Mouse (Mus musculus): ENCODE results near the gene Ksr2. TPM values are rescaled to one million over a fixed set of nuclear protein-coding genes. Genes with fewer than 3 reads are reported as not detected.
"Not testable (repeated sequence)": the region's sequence is repeated elsewhere in the genome, so short reads cannot be mapped to it uniquely, and the experiment has no call there.

Ksr2 gene
- polyA plus RNA-seq, 1 experiment from 2014 or later, result 0.41 TPM

DNA sequence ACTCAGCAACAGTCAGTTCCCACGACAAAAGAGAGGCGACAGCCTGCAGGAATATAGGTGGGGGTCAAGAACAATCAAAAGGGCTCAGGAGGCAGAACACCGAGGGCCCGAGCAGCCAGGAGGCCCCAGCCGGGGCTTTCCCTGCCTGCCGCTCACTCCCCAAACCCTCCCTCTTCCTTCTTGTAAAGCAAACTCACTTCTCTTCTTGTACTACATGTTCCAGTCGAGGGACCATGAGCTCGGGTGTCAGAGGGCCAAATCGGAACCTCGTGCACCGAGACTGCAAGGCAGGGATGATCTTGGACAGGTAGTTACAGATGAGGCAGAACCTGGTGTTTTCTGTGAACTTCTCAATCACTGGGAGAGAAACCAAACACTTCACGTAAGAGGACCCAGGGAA, 30.6 kb upstream of the Ksr2 start:
- H3K27me3 ChIP-seq, result no peaks in the 10 kb centered on the region

GRCm38 (mm10) chr5:117388296-117388751, 25.5 kb upstream of the Ksr2 start:
- H3K4me3 ChIP-seq, result peak overlapping the region; percentile 86
- WGBS, result 9% methylated on average over 16 of the region's 16 CpGs
- H3K27me3 ChIP-seq, result no peaks in the 10 kb centered on the region
- H3K27ac ChIP-seq, result 0 out of 2 replicates have a peak overlapping the region, but pooled peaks have one; percentile 28
- H3K4me1 ChIP-seq, result peaks cover 12% of the 10 kb centered on the region
- 0 out of 2 replicates have a peak, but pooled peaks have one; percentile 2 for ATAC-seq (ENCODE audit: insufficient number of reproducible peaks, insufficient read depth, low FRiP score, low TSS enrichment, low read depth)
- H3K36me3 ChIP-seq, result peaks cover 30% of the 10 kb centered on the region
- H3K9me3 ChIP-seq, result no peaks in the 10 kb centered on the region; the same call in 1 of the 2 replicates
- H3K9ac ChIP-seq, result peak overlapping the region; percentile 93
- H3K4me2 ChIP-seq, result peak overlapping the region; percentile 78

More for the DNA sequence above, 30.6 kb upstream of the Ksr2 start:
- ATAC-seq (ENCODE audit: insufficient number of reproducible peaks, insufficient read depth, low FRiP score, low TSS enrichment, low read depth), result no peak
- Histone ChIP-seq H3K4me2 (no peak overlapping the region), H3K9me3 (no peaks in the 10 kb centered on the region), H3K27ac (no peak overlapping the region), H3K4me1 (peaks cover 10% of the 10 kb centered on the region), H3K4me3 (no peak overlapping the region), H3K36me3 (peaks cover 79% of the 10 kb centered on the region), H3K9ac (no peak overlapping the region)
- 78% methylated on average over 12 of the region's 12 CpGs for WGBS

DNA sequence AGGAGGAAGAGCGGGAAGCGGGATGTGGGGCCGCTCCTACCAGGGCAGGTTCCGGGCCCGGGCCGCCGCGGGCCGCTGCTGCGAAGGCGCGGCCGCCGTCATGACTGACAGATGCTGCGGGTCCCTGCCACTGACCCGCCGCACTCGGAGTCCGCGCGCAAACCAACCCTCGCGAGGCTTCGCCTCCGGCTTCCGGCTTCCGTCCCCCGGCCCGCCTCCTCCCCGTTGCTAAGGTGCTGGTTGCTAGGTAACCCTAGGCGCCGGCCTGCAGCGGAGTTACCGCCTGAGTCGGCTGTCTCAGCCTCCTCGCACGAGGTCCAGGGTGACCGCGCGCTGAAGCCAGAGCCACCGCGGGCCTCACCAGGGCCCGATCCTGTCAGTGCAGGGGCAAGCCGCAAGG, 24.9 kb upstream of the Ksr2 start, which contains the start of gene Rfc5:
Rfc5 (minus strand) TSS at position 171 of the 400 bp plus-strand sequence.
- Histone ChIP-seq H3K9me3 (no peaks in the 10 kb centered on the region; the same call in 1 of the 2 replicates), H3K27ac (peak within 1 kb of the TSS; percentile 28; the same call in 1 of the 2 replicates), H3K36me3 (peaks cover 26% of the 10 kb centered on the region), H3K27me3 (no peaks in the 10 kb centered on the region), H3K4me2 (peak within 1 kb of the TSS; percentile 78), H3K4me3 (peak within 1 kb of the TSS; percentile 86), H3K4me1 (peaks cover 12% of the 10 kb centered on the region), H3K9ac (peak within 1 kb of the TSS; percentile 93)
- ATAC-seq (ENCODE audit: insufficient number of reproducible peaks, insufficient read depth, low FRiP score, low TSS enrichment, low read depth), result peak; percentile 93
- WGBS, result under 1% methylated on average over 44 of the region's 44 CpGs

GRCm38 (mm10) chr5:117390895-117391294, 22.9 kb upstream of the Ksr2 start:
- no peaks in the 10 kb centered on the region for H3K27me3 ChIP-seq
- 86% methylated on average over 1 of the region's 1 CpGs for WGBS
- no peak overlapping the region for H3K9ac ChIP-seq
- no peak overlapping the region for H3K4me3 ChIP-seq
- no peak overlapping the region for H3K4me2 ChIP-seq
- no peak overlapping the region for H3K27ac ChIP-seq
- peaks cover 5% of the 10 kb centered on the region for H3K36me3 ChIP-seq
- peaks cover 12% of the 10 kb centered on the region for H3K4me1 ChIP-seq
- H3K9me3 ChIP-seq, result no peaks in the 10 kb centered on the region; the same call in 1 of the 2 replicates
- ATAC-seq (ENCODE audit: insufficient number of reproducible peaks, insufficient read depth, low FRiP score, low TSS enrichment, low read depth), result no peak

DNA sequence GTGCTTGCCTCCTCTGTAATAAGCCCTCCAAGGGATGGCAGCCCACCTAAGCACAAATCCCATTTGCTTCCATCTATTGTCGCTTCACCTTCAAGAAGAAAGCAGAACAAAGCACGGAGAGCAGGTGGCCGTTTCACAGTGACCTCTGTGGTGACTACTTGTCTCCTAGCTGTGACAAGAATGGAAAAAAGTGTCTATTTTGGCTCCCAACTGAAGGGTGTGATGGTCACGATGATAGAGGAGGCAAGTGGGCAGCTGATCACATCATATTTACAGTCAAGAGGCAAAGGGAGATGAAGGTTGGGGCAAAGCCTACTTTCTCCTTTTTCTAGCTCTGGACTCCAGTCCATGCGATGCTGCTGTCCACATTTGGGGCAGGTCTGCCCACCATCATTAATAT, 18.0 kb upstream of the Ksr2 start:
- H3K36me3 ChIP-seq, result no peaks in the 10 kb centered on the region
- H3K4me1 ChIP-seq, result 0 out of 2 replicates have a peak, but pooled peaks cover 5% of the 10 kb centered on the region
- no peaks in the 10 kb centered on the region; the same call in 1 of the 2 replicates for H3K9me3 ChIP-seq
- no peaks in the 10 kb centered on the region for H3K27me3 ChIP-seq
- ATAC-seq (ENCODE audit: insufficient number of reproducible peaks, insufficient read depth, low FRiP score, low TSS enrichment, low read depth), result no peak
- H3K4me3 ChIP-seq, result no peak overlapping the region
- no peak overlapping the region for H3K27ac ChIP-seq
- whole genome bisulfite sequencing, result 92% methylated on average over 5 of the region's 5 CpGs
- H3K4me2 ChIP-seq, result no peak overlapping the region
- H3K9ac ChIP-seq, result no peak overlapping the region

DNA sequence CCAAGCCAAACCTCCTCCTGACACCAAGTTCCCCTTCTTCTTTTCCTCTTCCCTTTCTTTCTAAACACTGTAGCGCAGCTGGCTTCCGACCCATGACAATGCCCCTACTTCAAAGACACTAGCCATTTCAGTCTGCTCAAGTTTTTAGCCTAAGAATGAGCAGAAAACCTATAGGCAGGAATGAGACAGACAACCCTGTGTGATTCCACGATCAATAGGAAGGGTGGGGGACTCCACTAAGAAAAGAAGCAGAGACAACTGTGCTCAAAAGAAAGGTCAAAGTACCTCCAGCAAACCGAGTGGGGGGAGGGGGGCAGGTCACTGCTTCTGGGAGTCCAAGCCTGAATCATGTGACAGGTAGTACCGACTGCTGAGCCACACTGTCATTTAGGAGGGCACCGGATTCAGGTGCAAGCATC, 17.2 kb upstream of the Ksr2 start:
- 0 out of 2 replicates have a peak, but pooled peaks cover 5% of the 10 kb centered on the region for H3K4me1 ChIP-seq
- H3K4me3 ChIP-seq, result no peak overlapping the region
- no peak overlapping the region for H3K27ac ChIP-seq
- 59% methylated on average over 6 of the region's 6 CpGs for WGBS
- no peaks in the 10 kb centered on the region for H3K36me3 ChIP-seq
- H3K27me3 ChIP-seq, result no peaks in the 10 kb centered on the region
- no peaks in the 10 kb centered on the region; the same call in 1 of the 2 replicates for H3K9me3 ChIP-seq
- H3K4me2 ChIP-seq, result no peak overlapping the region
- H3K9ac ChIP-seq, result no peak overlapping the region
- ATAC-seq (ENCODE audit: insufficient number of reproducible peaks, insufficient read depth, low FRiP score, low TSS enrichment, low read depth), result no peak

GRCm38 (mm10) chr5:117397371-117397770, 16.4 kb upstream of the Ksr2 start:
- Histone ChIP-seq H3K9ac (no peak overlapping the region), H3K27ac (no peak overlapping the region), H3K4me2 (no peak overlapping the region), H3K4me3 (no peak overlapping the region), H3K36me3 (no peaks in the 10 kb centered on the region), H3K27me3 (no peaks in the 10 kb centered on the region), H3K4me1 (0 out of 2 replicates have a peak, but pooled peaks cover 5% of the 10 kb centered on the region), H3K9me3 (no peaks in the 10 kb centered on the region; the same call in 1 of the 2 replicates)
- 75% methylated on average over 6 of the region's 6 CpGs for WGBS
- no peak for ATAC-seq (ENCODE audit: insufficient number of reproducible peaks, insufficient read depth, low FRiP score, low TSS enrichment, low read depth)

- Histone ChIP-seq H3K36me3 (no peaks in the 10 kb centered on the region), H3K4me2 (no peak overlapping the region), H3K9me3 (no peaks in the 10 kb centered on the region; the same call in 1 of the 2 replicates), H3K27ac (no peak overlapping the region), H3K9ac (no peak overlapping the region), H3K4me3 (no peak overlapping the region), H3K4me1 (0 out of 2 replicates have a peak, but pooled peaks cover 5% of the 10 kb centered on the region), H3K27me3 (no peaks in the 10 kb centered on the region)
- ATAC-seq (ENCODE audit: insufficient number of reproducible peaks, insufficient read depth, low FRiP score, low TSS enrichment, low read depth), result no peak
- WGBS, result 6% methylated on average over 4 of the region's 5 CpGs
Observed at GRCm38 (mm10) chr5:117398007-117398550, 15.7 kb upstream of the Ksr2 start.

- Histone ChIP-seq H3K27ac (no peak overlapping the region), H3K4me2 (no peak overlapping the region), H3K4me1 (0 out of 2 replicates have a peak, but pooled peaks cover 5% of the 10 kb centered on the region), H3K9ac (no peak overlapping the region), H3K36me3 (no peaks in the 10 kb centered on the region), H3K27me3 (no peaks in the 10 kb centered on the region), H3K9me3 (no peaks in the 10 kb centered on the region), H3K4me3 (no peak overlapping the region)
- WGBS, result 70% methylated on average over 9 of the region's 9 CpGs
- ATAC-seq (ENCODE audit: insufficient number of reproducible peaks, insufficient read depth, low FRiP score, low TSS enrichment, low read depth), result no peak
Observed at GRCm38 (mm10) chr5:117399281-117399680, 14.5 kb upstream of the Ksr2 start.

DNA sequence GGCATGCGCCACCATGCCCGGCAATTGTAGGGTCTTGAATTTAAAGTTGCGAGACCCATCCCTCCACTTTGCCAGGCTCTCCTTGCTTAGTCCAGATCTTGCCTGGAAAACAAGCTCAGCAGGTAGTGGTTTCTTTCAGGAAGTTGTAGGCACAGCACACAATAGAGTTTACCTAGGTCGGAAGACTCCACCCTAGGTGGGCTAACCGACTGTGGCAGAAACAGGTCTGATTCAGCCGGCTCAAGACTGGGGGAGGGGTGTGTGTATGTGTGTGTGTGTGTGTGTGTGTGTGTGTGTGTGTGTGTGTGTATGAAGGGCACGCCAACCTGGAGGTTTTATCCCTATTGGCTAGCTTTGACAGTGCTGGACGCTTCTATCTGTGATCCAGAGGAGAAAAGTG, 10.2 kb upstream of the Ksr2 start:
- Histone ChIP-seq H3K4me2 (no peak overlapping the region), H3K27ac (no peak overlapping the region), H3K4me1 (no peaks in the 10 kb centered on the region), H3K4me3 (no peak overlapping the region), H3K9ac (no peak overlapping the region), H3K27me3 (no peaks in the 10 kb centered on the region), H3K36me3 (no peaks in the 10 kb centered on the region), H3K9me3 (no peaks in the 10 kb centered on the region)
- no peak for ATAC-seq (ENCODE audit: insufficient number of reproducible peaks, insufficient read depth, low FRiP score, low TSS enrichment, low read depth)
- 79% methylated on average over 8 of the region's 8 CpGs for WGBS

GRCm38 (mm10) chr5:117404671-117405070, 9.1 kb upstream of the Ksr2 start:
- H3K9me3 ChIP-seq; H3K27ac ChIP-seq; H3K9ac ChIP-seq; H3K4me3 ChIP-seq; ATAC-seq (ENCODE audit: insufficient number of reproducible peaks, insufficient read depth, low FRiP score, low TSS enrichment, low read depth); H3K36me3 ChIP-seq; H3K27me3 ChIP-seq; H3K4me2 ChIP-seq; H3K4me1 ChIP-seq: not testable (repeated sequence)
- WGBS, result 83% methylated on average over 2 of the region's 2 CpGs

DNA sequence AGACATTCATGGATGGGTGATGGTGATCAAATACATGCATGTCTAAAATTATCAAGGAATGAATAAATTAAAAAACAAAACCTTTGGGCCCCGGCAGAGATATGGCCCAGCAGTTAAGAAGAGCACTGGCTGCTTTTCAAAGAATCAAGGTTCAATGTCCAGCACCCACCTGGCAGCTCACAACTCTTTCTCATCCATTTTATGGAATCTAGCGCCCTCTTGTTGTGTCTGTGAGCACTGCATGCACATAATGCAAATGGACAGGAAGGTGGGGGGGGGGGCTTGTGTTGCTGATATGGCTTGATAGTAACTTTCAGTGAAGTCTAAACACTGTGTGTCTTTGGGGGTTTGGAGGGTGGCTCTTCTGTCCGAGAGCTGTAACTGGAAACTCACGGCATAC, 5.6 kb upstream of the Ksr2 start:
- 68% methylated on average over 4 of the region's 4 CpGs for WGBS
- Histone ChIP-seq H3K27ac (no peak overlapping the region), H3K4me2 (no peak overlapping the region), H3K9ac (no peak overlapping the region), H3K36me3 (no peaks in the 10 kb centered on the region), H3K4me3 (no peak overlapping the region), H3K27me3 (peaks cover 32% of the 10 kb centered on the region), H3K4me1 (peaks cover under 1% of the 10 kb centered on the region; the same call in 1 of the 2 replicates), H3K9me3 (no peaks in the 10 kb centered on the region)
- no peak for ATAC-seq (ENCODE audit: insufficient number of reproducible peaks, insufficient read depth, low FRiP score, low TSS enrichment, low read depth)

Measured in embryonic facial prominence, embryonic 13.5 days (tissue).